Mouse (Mus musculus) G1E (cell line): ENCODE measurements around the gene Hdac6.

Source experiments
- CTCF ChIP-seq: IDR thresholded peaks from 2 replicates; pipeline ENCODE4 v1.5.1; 2012; ENCODE audit warnings: low read depth, low read length, inconsistent platforms, mixed read lengths
- GATA1 ChIP-seq: IDR thresholded peaks from 2 replicates; pipeline ENCODE4 v1.6.1; 2012; ENCODE audit warnings: borderline replicate concordance, low read length, inconsistent platforms, mixed read lengths
- POLR2AphosphoS5 ChIP-seq: IDR thresholded peaks from 2 replicates; pipeline ENCODE4 v1.6.1; 2012; ENCODE audit warnings: low read depth, low read length, inconsistent platforms; ENCODE audit not compliant: insufficient replicate concordance
- TAL1 ChIP-seq: conservative IDR thresholded peaks from 2 replicates; pipeline ENCODE4 v1.6.1; 2012; ENCODE audit warnings: low read depth, low read length, inconsistent platforms, mixed read lengths

DNA sequence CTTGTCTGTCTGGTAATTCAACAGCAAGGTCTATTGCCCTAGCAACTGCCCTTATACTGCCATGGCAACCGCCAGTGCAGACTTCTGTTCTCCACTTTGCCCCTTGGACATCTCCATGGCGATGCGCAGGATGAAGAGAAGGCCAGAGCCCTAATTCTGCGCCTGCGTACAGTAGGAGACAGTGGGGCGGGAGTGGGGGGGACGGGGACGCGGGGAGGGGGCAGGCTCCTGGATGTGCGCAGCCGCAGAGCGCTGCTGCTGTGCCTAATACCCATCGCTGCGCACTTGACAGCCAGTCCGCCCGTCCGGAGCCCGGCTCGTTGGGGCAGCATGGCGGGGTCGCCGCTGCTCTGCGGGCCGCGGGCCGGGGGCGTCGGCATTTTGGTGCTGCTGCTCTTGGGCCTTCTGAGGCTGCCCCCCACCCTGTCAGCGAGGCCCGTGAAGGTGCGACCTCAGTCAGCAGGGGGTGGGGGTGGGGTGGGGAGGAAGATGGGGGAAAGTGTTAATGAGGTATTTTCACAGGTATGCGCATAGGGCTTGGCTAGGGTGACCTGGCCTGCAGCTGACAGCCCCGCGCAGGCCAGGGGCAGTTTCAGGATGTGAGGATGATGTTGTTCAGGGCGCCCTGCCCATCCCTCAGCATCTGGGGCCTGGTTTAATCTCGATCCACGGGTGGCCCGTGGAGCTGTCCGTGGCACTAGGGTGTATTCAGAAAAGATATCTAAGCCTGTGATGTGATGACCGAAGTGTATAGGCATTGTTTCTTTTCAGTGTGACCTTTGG is 27.9 kb downstream of the Hdac6 start, which contains the start of gene Pcsk1n:
- TF ChIP-seq POLR2AphosphoS5 (no peak), GATA1 (no peak), CTCF (no peak), TAL1 (no peak)
